Mouse (Mus musculus): Measurements from ENCODE around the gene Lamp1. TPM values are rescaled to one million over a fixed set of nuclear protein-coding genes. Genes with fewer than 3 reads are reported as not detected.

Gene Lamp1
- 100 to 1,000 TPM; 296 to 343 (median 307) TPM for total RNA-seq (2022)

GRCm38 (mm10) chr8:13158718-13159376 lies at the start of gene Lamp1:
Lamp1 (plus strand) TSS chr8:13159161.
- DNase-seq (ENCODE audit: low spot score in 2 of 2) = peak; percentile 99

- DNase-seq (ENCODE audit: low spot score in 2 of 2) = no peak
Measured at GRCm38 (mm10) chr8:13109416-13109960, 49.5 kb upstream of the Lamp1 start.

- no peak for DNase-seq (ENCODE audit: low spot score in 2 of 2)
Measured at GRCm38 (mm10) chr8:13111917-13112316, 47.0 kb upstream of the Lamp1 start.

GRCm38 (mm10) chr8:13113232-13113631 lies 45.7 kb upstream of the Lamp1 start:
- no peak for DNase-seq (ENCODE audit: low spot score in 2 of 2)

GRCm38 (mm10) chr8:13117096-13117495 lies 41.9 kb upstream of the Lamp1 start:
- no peak for DNase-seq (ENCODE audit: low spot score in 2 of 2)

- DNase-seq (ENCODE audit: low spot score in 2 of 2) = no peak
Measured at GRCm38 (mm10) chr8:13118516-13118915, 40.4 kb upstream of the Lamp1 start.

GRCm38 (mm10) chr8:13120882-13121665 lies 37.9 kb upstream of the Lamp1 start:
- no peak for DNase-seq (ENCODE audit: low spot score in 2 of 2)

GRCm38 (mm10) chr8:13122887-13123421 lies 36.0 kb upstream of the Lamp1 start:
- DNase-seq (ENCODE audit: low spot score in 2 of 2) = no peak

- DNase-seq (ENCODE audit: low spot score in 2 of 2) = no peak
Measured at GRCm38 (mm10) chr8:13124897-13125296, 34.1 kb upstream of the Lamp1 start.

- DNase-seq (ENCODE audit: low spot score in 2 of 2) = peak in 1 of 2 experiments; percentile 23
Measured at GRCm38 (mm10) chr8:13132220-13132619, 26.7 kb upstream of the Lamp1 start.

GRCm38 (mm10) chr8:13139641-13140182 lies 19.2 kb upstream of the Lamp1 start:
- DNase-seq (ENCODE audit: low spot score in 2 of 2) = no peak

GRCm38 (mm10) chr8:13141681-13142080 lies 17.3 kb upstream of the Lamp1 start:
- no peak for DNase-seq (ENCODE audit: low spot score in 2 of 2)

- no peak for DNase-seq (ENCODE audit: low spot score in 2 of 2)
Measured at GRCm38 (mm10) chr8:13148476-13148875, 10.5 kb upstream of the Lamp1 start.

- DNase-seq (ENCODE audit: low spot score in 2 of 2) = no peak
Measured at GRCm38 (mm10) chr8:13149287-13149686, 9.7 kb upstream of the Lamp1 start.

GRCm38 (mm10) chr8:13149866-13150265 lies 9.1 kb upstream of the Lamp1 start:
- no peak for DNase-seq (ENCODE audit: low spot score in 2 of 2)

GRCm38 (mm10) chr8:13150929-13151328 lies 8.0 kb upstream of the Lamp1 start:
- DNase-seq (ENCODE audit: low spot score in 2 of 2) = no peak

GRCm38 (mm10) chr8:13154099-13154498 lies 4.9 kb upstream of the Lamp1 start:
- DNase-seq (ENCODE audit: low spot score in 2 of 2) = no peak

GRCm38 (mm10) chr8:13155358-13155757 lies 3.6 kb upstream of the Lamp1 start:
- no peak for DNase-seq (ENCODE audit: low spot score in 2 of 2)

- peak in 1 of 2 experiments; percentile 40 for DNase-seq (ENCODE audit: low spot score in 2 of 2)
Measured at GRCm38 (mm10) chr8:13156327-13157097, 2.4 kb upstream of the Lamp1 start.

- DNase-seq (ENCODE audit: low spot score in 2 of 2) = no peak
Measured at GRCm38 (mm10) chr8:13159377-13159881, 468 bp downstream of the Lamp1 start.

GRCm38 (mm10) chr8:13160691-13161090 lies 1.7 kb downstream of the Lamp1 start:
- DNase-seq (ENCODE audit: low spot score in 2 of 2) = no peak

All from left cerebral cortex, adult 8-10 months (tissue).